Mouse (Mus musculus) adrenal gland (tissue): ENCODE measurements around the gene Mospd1.

Experiments used
- intact Hi-C: fragments of 180-260 bp; cut with DNase I; formaldehyde crosslinking; loops from one replicate; pipeline ENCODE4 v1.15.1; 2025
- long read RNA-seq, 2 experiments: library from polyadenylated mRNA; unstranded; transcript quantifications; one replicate each; pipeline ENCODE4 v2.0.0; 2020; ENCODE audit warnings: borderline replicate concordance in 1 of 2; ENCODE audit not compliant: insufficient replicate concordance in 1 of 2

The Mospd1 gene
- long read RNA-seq, experiment 1, transcript Mospd1-202 (6 exons, 1,773 nt) = major isoform, 17 of 26 reads
- long read RNA-seq, experiment 1, partial matches to known transcripts = 4 of 26 reads
- long read RNA-seq, experiment 1, other reads (novel, unspliced or antisense) = 5 of 26 reads
- long read RNA-seq, experiment 2, transcript Mospd1-202 (6 exons, 1,773 nt) = major isoform, 23 of 39 reads
- long read RNA-seq, experiment 2, partial matches to known transcripts = 7 of 39 reads
- long read RNA-seq, experiment 2, other reads (novel, unspliced or antisense) = 8 of 39 reads

DNA sequence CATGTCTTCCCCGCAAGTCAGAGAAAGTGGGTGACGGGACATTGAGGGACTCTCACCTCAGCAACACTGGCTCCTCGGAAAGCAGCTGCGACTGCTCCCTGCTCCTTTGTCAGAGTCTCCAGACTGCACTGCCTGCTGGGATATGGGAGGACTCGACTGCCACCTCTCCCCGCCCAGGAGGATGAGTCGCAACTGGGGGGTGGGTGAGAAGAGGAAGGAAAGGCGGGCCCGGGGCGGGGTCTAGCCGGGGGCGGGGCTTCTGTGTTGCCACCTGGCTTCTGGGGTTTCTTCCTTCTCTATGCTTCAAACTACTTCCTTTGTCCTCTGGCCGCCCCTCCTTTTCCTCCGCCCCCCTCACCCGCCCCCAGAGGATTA is at the start of gene Mospd1:
TSS of gene Mospd1 (minus strand) at position 137 of the 375 bp plus-strand sequence.
- intact Hi-C loops = no loop called here

DNA sequence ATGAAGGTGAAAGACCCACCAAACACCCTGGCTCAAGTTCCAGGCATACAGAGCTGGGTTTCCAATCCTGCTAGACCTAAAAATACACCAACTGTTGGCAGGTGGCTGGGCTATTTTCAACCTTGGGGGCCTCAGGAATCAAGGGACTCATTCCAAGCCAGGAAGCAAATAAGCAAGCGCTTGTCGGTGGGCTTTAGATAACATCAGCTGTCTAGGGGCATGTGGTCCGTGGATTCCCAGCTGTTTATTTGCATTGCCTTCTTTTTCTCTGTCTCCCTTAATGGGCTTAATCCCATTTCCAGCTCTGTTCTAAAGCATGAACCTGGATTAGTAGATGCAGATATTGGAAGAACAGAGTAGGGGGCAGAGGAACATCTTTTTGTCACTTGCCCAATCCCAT is 16.1 kb upstream of the Mospd1 start:
- intact Hi-C loops = loop anchor here (2.0 kb wide), 1 partner anchor 60 kb away; no protein-coding TSS in a partner anchor

DNA sequence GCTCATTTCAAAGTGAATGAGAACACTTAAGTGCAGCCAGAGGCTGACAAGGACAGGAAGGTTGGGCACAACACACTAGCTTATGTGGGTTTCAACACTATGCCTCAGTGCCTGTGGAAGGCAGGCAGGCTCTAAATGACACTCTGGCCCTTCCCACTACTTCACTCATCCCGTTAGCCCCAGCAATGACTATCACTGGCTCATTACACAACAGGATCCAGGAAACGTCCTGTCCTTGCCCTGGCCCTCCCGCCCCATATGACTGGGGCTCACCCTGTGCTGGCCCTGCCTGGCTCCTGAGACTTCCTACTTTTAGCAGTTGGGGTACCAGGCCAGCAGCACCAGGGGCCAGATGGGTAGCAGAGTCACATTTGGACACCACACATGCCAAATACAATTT is 12.8 kb upstream of the Mospd1 start:
- intact Hi-C loops = no loop called here

DNA sequence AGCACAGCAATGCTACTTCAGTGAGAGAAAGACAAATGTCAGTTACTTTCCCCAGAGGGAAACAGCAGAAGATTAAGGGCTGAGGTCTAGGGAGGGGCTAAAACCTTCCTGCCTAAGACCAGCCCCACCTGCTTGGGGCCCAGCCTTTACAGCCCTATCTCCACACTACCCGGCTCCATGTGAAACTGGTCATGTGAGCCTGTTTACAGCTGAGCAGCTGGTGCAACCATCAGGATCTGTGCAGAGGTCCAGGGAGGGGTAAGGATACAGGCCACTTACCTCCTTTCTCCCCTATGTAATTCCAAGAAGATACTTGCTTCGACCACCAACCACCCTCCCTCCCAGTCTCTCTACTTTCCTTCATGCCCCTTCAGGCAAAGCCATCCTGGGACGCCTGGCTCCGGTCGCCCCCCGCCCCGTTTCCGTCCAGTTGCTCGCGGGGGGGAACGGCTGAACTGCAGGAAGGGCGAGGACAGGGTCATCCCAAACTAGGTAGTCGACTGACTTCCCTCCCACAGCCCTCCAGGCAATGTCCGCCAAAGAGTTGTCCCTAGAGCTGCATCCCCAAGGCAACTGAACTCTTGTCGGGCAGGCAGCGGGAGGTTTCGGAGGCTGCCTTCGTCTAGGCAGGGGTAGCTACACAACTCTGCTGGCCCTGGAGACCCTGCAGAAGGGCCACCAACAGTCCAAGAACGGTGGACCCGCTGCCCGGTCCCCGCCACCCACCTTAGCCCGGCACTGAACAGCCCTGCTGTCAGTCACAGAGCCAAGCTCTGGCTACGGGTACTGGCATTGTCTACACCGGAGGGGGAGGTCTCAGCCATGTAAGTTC is 552 bp downstream of the Mospd1 start:
- intact Hi-C loops = no loop called here

DNA sequence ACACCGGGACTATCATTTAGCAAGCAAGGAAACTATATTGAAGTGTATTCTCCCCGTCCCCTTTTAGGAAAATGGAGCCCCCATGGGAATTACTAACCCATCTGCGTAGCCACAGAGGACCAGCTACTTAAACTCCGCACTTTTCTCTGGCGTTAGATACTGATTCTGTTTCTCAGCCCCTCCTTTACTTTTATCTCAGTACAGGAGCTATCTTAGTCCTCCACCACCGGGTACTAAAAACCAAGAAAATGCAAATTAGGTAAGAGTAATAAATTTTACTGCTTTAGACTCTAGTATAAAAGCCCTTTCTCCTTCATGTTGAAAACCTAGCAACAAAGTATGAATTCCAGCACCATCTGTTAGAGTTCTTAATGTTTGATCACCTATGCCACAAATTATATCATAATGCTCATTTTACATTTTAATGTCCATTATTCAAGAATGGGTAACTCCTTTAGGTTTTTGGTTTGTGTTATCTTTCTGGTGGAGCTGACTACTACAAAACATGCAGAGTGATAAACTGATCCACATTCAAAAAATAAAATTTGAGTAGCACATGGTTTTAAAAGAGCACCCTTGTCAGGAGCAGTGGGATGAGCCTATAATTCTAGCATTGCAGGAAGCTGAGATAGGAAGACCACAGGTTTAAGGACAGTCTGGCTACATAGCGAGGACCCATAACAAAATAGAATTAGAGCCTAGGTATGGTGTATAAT is 5.5 kb downstream of the Mospd1 start:
- intact Hi-C loops = no loop called here

DNA sequence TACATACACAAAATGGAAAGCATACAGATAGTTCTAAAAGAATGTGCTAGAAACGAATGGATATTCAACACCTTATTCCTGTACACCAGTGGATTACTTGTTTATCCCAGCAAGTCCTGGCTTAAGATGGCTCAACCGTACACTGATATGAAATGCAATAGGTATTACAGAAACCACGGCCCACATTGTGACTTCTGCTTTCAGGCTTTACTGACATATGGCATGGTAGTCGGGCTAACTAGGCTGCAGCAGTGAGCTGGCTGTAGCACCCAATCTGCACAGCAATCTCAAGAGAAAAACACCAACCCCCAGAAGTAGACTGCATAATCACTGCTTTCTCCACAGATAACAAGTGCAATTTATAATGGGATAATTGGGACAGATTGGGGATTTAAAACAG is 21.9 kb downstream of the Mospd1 start:
- intact Hi-C loops = no loop called here

DNA sequence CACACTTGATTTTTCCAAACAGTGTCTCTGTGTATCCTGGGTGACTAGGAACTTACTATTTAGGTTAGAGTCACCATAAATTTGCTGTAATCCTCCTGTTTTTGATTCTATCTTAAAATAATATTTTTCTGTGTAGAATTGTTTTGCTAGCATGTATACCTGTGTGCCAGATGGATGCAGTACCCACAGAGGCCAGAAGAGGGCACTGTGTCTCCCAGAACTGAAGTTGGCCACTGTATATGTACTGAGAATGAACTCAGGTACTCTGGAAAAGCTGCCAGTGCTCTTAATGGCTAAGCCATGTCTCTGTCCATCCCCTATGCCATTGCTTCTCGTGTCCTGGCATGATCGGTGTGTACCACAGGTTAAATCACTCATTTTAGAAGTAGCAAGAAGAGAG is 28.8 kb downstream of the Mospd1 start:
- intact Hi-C loops = no loop called here

DNA sequence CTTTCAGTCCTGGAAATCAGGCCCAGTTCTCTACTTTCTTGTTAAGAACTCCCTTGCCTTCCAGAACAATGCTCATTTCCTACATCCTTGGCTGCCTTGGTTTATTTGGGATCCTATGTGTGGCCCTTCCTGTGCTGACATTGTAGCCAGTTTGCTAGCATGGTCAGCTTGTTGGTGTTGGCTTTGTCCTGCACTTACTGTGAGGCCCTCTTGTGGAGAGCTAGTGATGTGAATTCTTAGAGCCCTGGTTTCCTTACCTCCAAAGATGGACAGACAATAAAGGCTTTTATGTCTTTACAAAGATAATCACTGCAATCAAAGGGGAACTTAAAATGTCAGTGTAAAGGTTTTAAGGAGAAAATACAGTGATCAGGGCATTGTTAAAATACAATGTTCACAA is 32.9 kb downstream of the Mospd1 start:
- intact Hi-C loops = loop anchor here (10.0 kb wide), 1 partner anchor 63 kb away; the partner anchor contains the start of gene Fam122c

DNA sequence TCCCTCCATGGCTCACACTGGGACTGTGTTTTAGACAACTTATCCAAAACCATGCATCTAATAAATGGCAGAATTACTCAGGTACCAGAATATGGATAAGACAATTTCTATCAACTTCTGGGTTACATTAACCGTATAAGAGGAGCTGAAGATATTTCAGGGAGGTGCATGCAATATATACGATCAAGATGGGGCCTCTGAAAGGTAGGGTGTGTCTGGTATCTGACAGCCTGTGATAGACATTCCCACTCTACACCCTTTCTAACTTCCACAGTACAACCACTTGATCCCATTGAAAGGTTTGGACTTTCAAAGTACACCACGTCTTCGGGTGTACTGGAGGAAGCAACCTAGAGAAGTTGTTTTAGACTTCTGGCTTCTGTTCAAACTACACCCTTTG is 39.9 kb downstream of the Mospd1 start:
- intact Hi-C loops = loop anchor here (10.0 kb wide), 1 partner anchor 56 kb away; the partner anchor contains the start of gene Fam122c

DNA sequence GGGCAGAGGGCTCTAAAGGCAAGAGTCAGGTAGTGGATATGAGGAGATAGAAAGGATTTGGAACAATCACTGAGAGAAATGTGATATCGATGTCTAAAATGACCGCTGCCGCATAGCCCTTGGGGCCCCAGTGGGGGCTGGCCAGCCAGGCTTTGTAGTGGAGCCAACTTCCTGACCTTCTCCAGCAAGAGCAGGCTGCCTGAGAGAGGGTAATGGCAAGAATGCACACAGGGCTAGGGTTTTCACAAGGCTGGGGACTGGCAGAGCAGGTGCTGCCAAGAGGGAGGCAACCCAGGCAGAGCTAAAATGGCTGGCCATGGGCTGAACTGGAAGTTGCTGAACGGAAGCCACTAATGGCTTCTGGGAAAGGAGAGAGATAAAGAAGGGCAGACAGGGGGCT is 49.2 kb downstream of the Mospd1 start:
- intact Hi-C loops = no loop called here

DNA sequence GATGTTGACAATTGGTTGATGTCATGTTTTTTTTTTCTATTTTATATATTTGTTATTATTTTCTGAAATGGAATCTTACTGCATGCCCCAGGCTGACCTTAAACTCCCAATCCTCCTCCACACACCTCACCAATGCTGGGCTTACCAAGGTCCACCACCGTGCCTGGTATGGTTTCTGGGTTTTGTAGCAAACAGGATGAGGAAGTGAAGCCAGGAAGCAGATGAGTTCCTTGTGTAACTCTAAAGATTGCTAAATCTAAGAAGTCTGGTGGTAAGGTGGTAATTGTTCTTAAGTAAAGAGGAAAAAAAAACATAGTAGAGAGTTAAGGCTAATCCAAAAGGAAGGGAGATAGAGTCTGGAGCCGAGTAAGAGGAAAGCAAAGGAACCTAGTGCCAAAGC is 49.7 kb downstream of the Mospd1 start:
- intact Hi-C loops = no loop called here
